Mouse (Mus musculus) neural tube, embryonic 15.5 days (tissue): ENCODE measurements around the gene Eno1. TPM values are rescaled to one million over a fixed set of nuclear protein-coding genes. Genes with fewer than 3 reads are reported as not detected.

Experiments
- ATAC-seq: fragments of 200-750 bp; cut with Nextera tagmentation; 2 replicates; pipeline ENCODE4 v1.8.0; 2017; ENCODE audit warnings: mild to moderate bottlenecking, moderate TSS enrichment, moderate library complexity; ENCODE audit not compliant: low FRiP score
- H3K27ac ChIP-seq: fragments of 300-500 bp; sonication (generic); replicated peaks from 2 replicates; pipeline ENCODE4 v1.5.1; 2015; ENCODE audit warnings: mild to moderate bottlenecking, inconsistent platforms
- H3K27me3 ChIP-seq: fragments of 300-500 bp; sonication (generic); replicated peaks from 2 replicates; pipeline ENCODE4 v1.6.1; 2015; ENCODE audit warnings: inconsistent platforms
- H3K36me3 ChIP-seq: fragments of 300-500 bp; sonication (generic); 2 replicates; pipeline ENCODE4 v1.6.1; 2015; ENCODE audit warnings: inconsistent platforms
- H3K4me1 ChIP-seq: fragments of 300-500 bp; sonication (generic); 2 replicates; pipeline ENCODE4 v1.6.1; 2015; ENCODE audit warnings: inconsistent platforms
- H3K4me2 ChIP-seq: fragments of 300-500 bp; sonication (generic); 2 replicates; pipeline ENCODE4 v1.6.1; 2015; ENCODE audit warnings: inconsistent platforms, mild to moderate bottlenecking, moderate library complexity
- H3K4me3 ChIP-seq: fragments of 300-500 bp; sonication (generic); replicated peaks from 2 replicates; pipeline ENCODE4 v1.5.1; 2015; ENCODE audit warnings: mild to moderate bottlenecking, inconsistent platforms
- H3K9ac ChIP-seq: fragments of 300-500 bp; sonication (generic); replicated peaks from 2 replicates; pipeline ENCODE4 v1.6.1; 2015; ENCODE audit warnings: mild to moderate bottlenecking, inconsistent platforms
- H3K9me3 ChIP-seq: fragments of 300-500 bp; sonication (generic); replicated peaks from 2 replicates; pipeline ENCODE4 v1.6.1; 2016; ENCODE audit warnings: inconsistent platforms
- WGBS: fragments of 180-500 bp; shearing (Covaris S2); methylation state at CpG from one replicate; pipeline ENCODE4 v1.1.7; 2015; ENCODE audit warnings: mixed read lengths; 5-methylcytosine and 5-hydroxymethylcytosine counted together
- polyA plus RNA-seq: library from polyadenylated mRNA; unstranded; fragments of >200 nt; fragmentation: Nextera tagmentation; extraction: Ambion mirVana; gene quantifications from 2 replicates; pipeline ENCODE4 v1.2.1, GENCODE M21; 2015

Eno1 gene
- polyA plus RNA-seq, 1 experiment from 2014 or later = 1,173 TPM

DNA sequence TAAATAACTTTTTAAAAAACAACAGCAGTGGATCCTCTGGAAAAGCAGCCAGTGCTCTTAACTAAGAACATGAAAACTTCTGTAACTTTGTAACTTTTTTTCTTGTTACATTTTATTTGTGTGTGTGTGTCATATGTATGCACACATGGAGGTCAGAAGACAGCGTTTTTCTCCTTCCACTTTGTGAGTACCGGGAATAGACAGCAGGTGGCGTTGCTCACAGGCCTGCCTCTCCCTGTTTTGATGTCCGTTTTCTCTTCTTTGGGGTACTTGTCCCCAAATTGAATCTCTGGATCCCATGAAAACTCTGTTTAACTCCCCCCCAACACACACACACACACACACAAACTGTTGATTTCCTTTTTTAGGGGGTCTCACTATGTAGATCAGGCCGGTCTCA is 22.6 kb upstream of the Eno1 start:
- H3K4me1 ChIP-seq = peaks cover 6% of the 10 kb centered on the region
- no peak for ATAC-seq
- H3K4me2 ChIP-seq = no peak overlapping the region
- H3K36me3 ChIP-seq = no peaks in the 10 kb centered on the region
- no peaks in the 10 kb centered on the region for H3K27me3 ChIP-seq
- H3K4me3 ChIP-seq = no peak overlapping the region
- H3K27ac ChIP-seq = no peak overlapping the region
- no peaks in the 10 kb centered on the region for H3K9me3 ChIP-seq
- H3K9ac ChIP-seq = no peak overlapping the region
- 39% methylated on average over 5 of the region's 5 CpGs for WGBS

DNA sequence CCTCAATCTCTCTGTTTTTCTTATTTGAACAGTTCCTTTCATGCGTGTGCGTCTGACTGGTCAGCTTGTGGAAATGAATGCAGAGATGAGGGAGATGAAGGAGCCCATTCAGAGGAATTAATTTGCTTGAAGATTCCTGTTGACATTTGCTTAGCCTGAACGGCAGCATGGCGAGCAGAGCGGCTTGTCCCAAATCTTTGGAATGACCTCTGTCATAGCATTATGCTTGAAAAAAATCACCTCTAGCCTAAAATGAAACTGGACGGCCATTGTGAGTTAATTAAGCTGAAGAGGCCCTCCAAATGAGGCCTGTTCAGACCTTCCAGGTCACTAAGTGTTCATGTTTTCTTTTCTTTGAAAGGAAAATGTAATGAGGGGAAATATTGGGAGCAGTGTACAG is 20.1 kb upstream of the Eno1 start:
- WGBS = 48% methylated on average over 6 of the region's 6 CpGs
- H3K27me3 ChIP-seq = no peaks in the 10 kb centered on the region
- H3K4me2 ChIP-seq = no peak overlapping the region
- H3K9ac ChIP-seq = no peak overlapping the region
- ATAC-seq = no peak
- H3K27ac ChIP-seq = no peak overlapping the region
- no peaks in the 10 kb centered on the region for H3K36me3 ChIP-seq
- peaks cover 10% of the 10 kb centered on the region for H3K4me1 ChIP-seq
- no peaks in the 10 kb centered on the region for H3K9me3 ChIP-seq
- H3K4me3 ChIP-seq = no peak overlapping the region

DNA sequence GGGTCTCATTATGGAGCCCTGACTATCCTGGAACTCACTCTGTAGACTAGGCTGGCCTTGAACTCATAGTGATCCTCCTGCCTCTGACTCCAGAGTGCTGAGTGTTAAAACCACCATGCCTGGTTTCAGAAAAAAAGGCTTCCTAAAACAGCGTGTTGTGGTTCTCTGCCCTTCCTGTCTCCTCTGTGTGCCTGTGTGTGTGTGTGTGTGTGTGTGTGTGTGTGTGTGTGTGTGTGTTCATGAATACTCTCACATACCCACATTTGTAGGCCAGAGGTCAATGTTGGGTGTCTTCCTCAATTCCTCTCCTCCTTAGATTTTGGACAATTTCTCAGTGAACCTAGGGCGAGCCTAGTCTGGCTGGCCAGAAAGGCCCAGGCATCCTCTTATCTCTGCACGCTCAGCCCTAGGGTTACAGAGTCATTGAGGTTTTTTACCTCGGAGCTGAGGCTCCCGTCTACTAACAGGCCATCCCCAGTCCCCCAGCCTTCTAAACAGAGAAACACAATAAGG is 19.4 kb upstream of the Eno1 start:
- Histone ChIP-seq H3K4me2 (no peak overlapping the region), H3K36me3 (no peaks in the 10 kb centered on the region), H3K27me3 (no peaks in the 10 kb centered on the region), H3K4me3 (no peak overlapping the region), H3K9me3 (no peaks in the 10 kb centered on the region), H3K27ac (no peak overlapping the region), H3K4me1 (peaks cover 10% of the 10 kb centered on the region), H3K9ac (no peak overlapping the region)
- no peak for ATAC-seq
- 77% methylated on average over 5 of the region's 5 CpGs for WGBS

DNA sequence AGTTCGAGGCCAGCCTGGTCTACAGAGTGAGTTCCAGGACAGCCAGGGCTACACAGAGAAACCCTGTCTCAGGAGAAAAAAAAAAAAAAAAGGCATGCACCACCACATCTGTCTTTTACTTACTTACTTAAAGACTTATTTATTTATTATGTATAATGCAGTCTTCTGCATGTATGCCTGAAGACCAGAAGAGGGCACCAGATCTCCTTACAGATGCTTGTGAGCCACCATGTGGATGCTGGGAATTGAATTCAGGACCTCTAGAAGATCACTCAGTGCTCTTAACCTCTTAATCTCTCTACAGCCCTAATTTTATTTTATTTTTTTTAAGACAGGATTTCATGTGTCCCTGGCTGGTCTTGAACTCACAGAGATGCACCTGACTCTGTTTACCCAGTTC is 18.6 kb upstream of the Eno1 start:
- H3K9ac ChIP-seq = no peak overlapping the region
- no peak for ATAC-seq
- peaks cover 6% of the 10 kb centered on the region; the same call in 1 of the 2 replicates for H3K4me1 ChIP-seq
- no peak overlapping the region for H3K27ac ChIP-seq
- no peak overlapping the region for H3K4me3 ChIP-seq
- WGBS = 89% methylated on average over 1 of the region's 1 CpGs
- no peaks in the 10 kb centered on the region for H3K9me3 ChIP-seq
- H3K27me3 ChIP-seq = no peaks in the 10 kb centered on the region
- no peaks in the 10 kb centered on the region for H3K36me3 ChIP-seq
- H3K4me2 ChIP-seq = no peak overlapping the region

DNA sequence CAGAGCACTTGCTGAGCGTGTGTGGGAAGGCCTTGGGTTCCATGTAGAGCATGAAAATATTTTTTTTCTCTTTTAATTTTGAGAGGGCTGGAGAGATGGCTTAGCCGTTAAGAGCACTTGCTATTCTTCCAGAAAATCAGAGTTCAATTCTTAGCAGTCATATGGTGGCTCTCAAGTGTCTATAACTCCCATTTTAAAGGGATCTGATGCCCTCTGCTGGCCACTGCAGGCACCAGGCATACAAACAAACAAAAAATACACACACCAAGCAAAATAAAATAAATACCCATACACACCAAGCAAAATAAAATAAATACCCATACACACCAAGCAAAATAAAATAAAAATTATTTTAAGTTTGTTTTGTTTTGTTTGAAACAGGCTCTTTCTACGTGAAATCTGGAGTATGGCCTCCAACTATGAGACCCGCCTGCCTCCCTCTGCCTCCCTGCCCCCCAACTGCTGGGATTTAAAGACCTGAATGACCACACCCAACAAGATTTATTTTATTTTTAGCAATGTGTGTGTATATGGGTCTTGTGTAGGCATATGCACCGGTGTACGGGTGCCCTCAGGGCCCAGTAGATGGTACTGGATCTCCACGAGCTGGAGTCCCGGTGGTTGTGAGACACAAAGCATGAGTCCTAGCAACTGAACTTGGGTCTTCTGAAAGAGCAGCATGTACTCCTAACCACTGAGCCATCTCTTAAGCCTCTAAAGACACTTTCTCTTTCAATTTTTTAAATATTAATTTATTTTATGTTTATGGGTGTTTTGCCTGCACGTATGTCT is 16.8 kb upstream of the Eno1 start:
- no peaks in the 10 kb centered on the region for H3K9me3 ChIP-seq
- H3K27ac ChIP-seq = no peak overlapping the region
- H3K27me3 ChIP-seq = no peaks in the 10 kb centered on the region
- H3K4me1 ChIP-seq = peaks cover 4% of the 10 kb centered on the region; the same call in 1 of the 2 replicates
- peak; percentile 57; the same call in 1 of the 2 replicates for ATAC-seq
- no peaks in the 10 kb centered on the region for H3K36me3 ChIP-seq
- no peak overlapping the region for H3K4me2 ChIP-seq
- H3K4me3 ChIP-seq = no peak overlapping the region
- 73% methylated on average over 9 of the region's 9 CpGs for WGBS
- no peak overlapping the region for H3K9ac ChIP-seq

DNA sequence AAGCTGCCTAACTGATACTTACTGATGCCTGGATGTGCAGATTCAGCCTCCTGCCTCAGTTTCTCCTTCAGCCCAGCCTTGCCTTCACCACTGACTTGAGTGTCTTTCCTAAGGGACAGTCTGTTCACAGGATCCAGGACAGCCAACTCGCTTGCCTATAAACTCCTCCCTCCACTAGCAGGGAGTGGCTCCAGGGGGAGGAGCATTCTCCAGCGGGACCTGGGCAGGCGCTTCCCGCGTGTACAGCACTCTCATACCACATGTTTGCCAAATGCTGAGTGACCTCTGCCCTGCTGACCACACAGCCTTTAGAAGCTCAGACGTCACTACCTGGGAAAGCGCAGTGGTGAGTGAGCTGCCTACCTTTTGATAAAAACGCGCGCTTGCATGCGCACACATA is 15.9 kb upstream of the Eno1 start:
- H3K27me3 ChIP-seq = no peaks in the 10 kb centered on the region
- H3K4me2 ChIP-seq = 0 out of 2 replicates have a peak overlapping the region, but pooled peaks have one; percentile 13
- H3K4me3 ChIP-seq = no peak overlapping the region
- no peaks in the 10 kb centered on the region for H3K9me3 ChIP-seq
- 31% methylated on average over 11 of the region's 11 CpGs for WGBS
- H3K9ac ChIP-seq = no peak overlapping the region
- ATAC-seq = no peak
- H3K36me3 ChIP-seq = no peaks in the 10 kb centered on the region
- H3K27ac ChIP-seq = no peak overlapping the region
- peaks cover 5% of the 10 kb centered on the region; the same call in 1 of the 2 replicates for H3K4me1 ChIP-seq

DNA sequence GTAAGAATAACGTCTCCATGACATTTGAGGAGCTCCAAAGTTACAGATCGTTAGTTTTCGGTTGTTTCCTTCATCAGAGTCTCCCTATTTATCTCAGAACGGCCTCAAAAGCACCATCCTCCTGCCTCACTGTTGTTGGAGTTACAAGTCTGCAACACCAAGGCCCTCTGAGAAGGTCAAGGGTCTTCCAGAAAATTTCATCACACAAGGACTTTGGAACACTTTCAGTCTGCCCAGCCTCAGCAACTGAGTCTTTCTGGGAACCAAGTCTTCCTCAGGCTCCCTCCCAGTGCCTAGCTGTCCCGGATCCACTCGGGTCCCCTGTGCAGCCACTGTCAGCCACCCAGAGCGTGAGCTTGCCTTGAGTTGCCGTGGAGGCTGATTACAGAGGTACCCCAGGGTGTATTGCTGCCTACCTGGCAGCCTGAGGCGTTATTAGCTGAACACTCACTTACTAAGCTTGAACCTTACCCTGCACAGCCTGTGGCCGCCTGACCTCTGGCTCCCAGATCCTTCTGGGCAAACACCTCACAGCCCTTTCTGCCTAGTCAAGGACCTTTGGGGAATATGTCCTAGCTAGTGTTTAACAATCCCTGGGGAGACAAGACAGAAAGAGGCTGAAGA is 15.4 kb upstream of the Eno1 start:
- 48% methylated on average over 10 of the region's 10 CpGs for WGBS
- no peak overlapping the region for H3K4me3 ChIP-seq

DNA sequence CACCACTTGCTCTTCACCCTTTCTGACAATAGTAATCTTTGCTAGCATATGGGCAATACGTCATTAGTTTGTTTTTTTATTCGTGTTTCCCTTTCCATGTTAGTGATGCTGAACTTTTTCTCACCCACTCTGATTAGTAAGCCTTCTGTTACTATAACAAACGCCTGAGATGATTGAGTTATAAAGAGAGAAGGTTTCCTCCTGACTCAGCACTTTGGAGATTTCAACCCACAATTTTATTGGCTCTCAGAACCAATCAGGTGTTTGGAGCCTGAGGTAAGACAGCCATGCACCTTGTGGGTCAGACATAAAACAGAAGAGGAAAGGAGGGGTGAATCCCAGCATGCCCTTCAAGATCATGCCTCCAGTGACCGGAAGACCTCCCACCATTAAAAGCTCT is 12.7 kb upstream of the Eno1 start:
- no peaks in the 10 kb centered on the region for H3K9me3 ChIP-seq
- no peak overlapping the region for H3K27ac ChIP-seq
- peaks cover 18% of the 10 kb centered on the region; the same call in 1 of the 2 replicates for H3K4me1 ChIP-seq
- no peaks in the 10 kb centered on the region for H3K27me3 ChIP-seq
- no peak overlapping the region for H3K4me2 ChIP-seq
- no peak for ATAC-seq
- no peaks in the 10 kb centered on the region for H3K36me3 ChIP-seq
- H3K4me3 ChIP-seq = no peak overlapping the region
- WGBS = 94% methylated on average over 4 of the region's 4 CpGs
- H3K9ac ChIP-seq = no peak overlapping the region

More for the DNA sequence above, 15.4 kb upstream of the Eno1 start:
- peaks cover 5% of the 10 kb centered on the region; the same call in 1 of the 2 replicates for H3K4me1 ChIP-seq
- H3K9ac ChIP-seq = no peak overlapping the region
- 0 out of 2 replicates have a peak overlapping the region, but pooled peaks have one; percentile 13 for H3K4me2 ChIP-seq
- H3K36me3 ChIP-seq = no peaks in the 10 kb centered on the region
- H3K9me3 ChIP-seq = no peaks in the 10 kb centered on the region
- no peak overlapping the region for H3K27ac ChIP-seq
- ATAC-seq = no peak
- no peaks in the 10 kb centered on the region for H3K27me3 ChIP-seq

DNA sequence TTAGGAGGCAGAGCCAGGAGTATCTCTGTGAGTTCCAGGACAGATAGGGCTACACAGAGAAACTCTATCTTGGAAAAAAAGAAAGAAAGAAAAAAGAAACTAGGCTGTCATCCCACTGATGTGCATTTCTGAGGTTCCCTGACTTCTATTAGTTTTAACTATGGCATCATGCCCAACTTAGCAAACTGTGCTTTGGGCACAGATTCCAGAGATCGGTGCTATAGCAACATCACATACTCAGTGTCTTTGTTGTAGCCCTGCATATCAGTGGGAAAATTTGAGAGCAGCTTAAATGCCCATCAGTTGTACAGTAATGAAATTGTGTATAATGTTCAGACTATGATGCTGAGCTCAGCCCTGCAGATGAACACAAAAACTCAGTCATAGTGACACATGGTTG is 10.8 kb upstream of the Eno1 start:
- Histone ChIP-seq H3K9ac (no peak overlapping the region), H3K9me3 (no peaks in the 10 kb centered on the region), H3K27ac (peak overlapping the region; percentile 48; the same call in 1 of the 2 replicates), H3K27me3 (no peaks in the 10 kb centered on the region), H3K4me2 (no peak overlapping the region), H3K4me1 (peaks cover 21% of the 10 kb centered on the region; the same call in 1 of the 2 replicates), H3K4me3 (no peak overlapping the region), H3K36me3 (no peaks in the 10 kb centered on the region)
- WGBS = 81% methylated on average over 1 of the region's 1 CpGs
- ATAC-seq = no peak

DNA sequence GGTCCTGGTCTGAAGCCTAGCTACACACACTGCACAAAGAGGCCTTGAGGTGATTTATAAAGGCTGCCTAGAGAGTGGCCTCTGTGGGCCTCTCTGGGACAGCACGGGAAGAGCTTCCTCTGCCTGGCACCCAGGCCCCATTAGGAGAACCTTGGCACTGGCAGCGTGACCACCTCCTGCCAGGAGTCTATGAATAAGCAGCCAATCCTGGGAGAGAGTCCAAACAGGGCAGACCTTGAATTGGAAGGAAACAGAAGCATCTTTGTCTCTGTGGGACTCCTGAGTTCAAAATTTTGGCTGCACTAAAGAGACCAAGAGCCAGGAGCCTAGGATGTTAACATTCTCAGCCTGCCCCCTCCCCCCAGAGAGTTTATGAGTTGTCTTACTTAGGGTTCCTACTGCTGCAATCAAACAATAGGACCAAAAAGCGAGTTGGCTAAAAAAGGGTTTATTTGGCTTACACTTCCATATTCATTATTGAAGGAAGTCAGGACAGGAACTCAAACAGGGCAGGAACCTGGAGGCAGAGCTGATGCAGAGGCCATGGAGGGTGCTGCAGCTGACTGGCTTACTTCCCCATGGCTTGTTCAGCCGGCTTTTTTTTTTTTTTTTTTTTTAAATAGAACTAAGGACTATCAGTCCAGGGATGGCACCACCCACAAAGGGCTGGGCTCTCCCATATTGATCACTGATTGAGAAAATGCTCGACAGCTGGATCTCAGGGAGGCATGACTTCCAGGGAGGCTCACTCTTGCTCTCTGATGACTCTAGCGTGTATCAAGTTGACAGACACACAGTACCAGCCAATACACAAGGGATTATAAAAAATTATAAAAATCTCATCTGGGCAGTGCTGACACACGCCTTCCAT is 9.5 kb upstream of the Eno1 start:
- 42% methylated on average over 6 of the region's 7 CpGs for WGBS
- ATAC-seq = peak; percentile 91
- Histone ChIP-seq H3K36me3 (no peaks in the 10 kb centered on the region), H3K4me1 (peaks cover 31% of the 10 kb centered on the region), H3K27ac (peak overlapping the region; percentile 48), H3K9me3 (no peaks in the 10 kb centered on the region), H3K4me3 (no peak overlapping the region), H3K27me3 (no peaks in the 10 kb centered on the region), H3K9ac (no peak overlapping the region), H3K4me2 (no peak overlapping the region)

DNA sequence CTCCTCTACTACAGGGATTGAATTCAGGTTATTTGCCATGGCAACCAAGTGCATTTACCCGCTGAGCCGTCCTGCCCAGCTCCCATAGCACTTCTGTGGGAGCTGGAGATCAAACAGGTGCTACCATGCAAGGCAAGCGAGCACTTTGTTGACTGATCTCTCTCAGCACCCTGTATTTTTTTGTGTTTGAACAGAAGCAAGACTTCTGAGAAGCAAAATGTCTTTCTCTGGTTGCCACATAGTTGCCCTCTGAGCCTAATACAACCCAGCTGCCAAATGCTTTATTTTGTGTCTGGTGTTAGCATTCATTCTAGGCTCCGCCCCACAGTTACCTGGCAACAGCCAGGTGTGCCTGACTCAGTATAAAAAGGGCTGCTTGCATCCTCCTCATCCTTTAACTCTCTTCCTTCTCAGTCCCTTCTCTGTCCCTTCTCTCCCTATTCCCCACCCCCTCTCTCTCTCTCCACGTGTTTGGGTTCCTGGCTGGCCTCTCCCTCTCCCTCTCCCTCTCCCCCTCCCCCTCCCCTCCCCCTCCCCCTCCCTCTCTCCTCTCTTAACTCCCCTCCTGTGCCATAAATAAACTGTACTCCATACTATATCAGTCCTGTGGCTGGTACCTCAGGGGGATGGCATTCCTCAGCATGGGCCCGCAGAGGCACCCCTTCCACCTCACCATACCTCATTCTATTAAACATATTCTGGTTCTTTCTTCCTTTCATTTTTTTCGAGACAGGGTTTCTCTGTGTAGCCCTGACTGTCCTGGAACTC is 7.8 kb upstream of the Eno1 start:
- no peak for ATAC-seq
- no peaks in the 10 kb centered on the region for H3K36me3 ChIP-seq
- H3K4me3 ChIP-seq = no peak overlapping the region
- H3K9ac ChIP-seq = no peak overlapping the region
- H3K9me3 ChIP-seq = no peaks in the 10 kb centered on the region
- H3K27ac ChIP-seq = no peak overlapping the region
- no peaks in the 10 kb centered on the region for H3K27me3 ChIP-seq
- no peak overlapping the region for H3K4me2 ChIP-seq
- peaks cover 33% of the 10 kb centered on the region for H3K4me1 ChIP-seq
- WGBS = 51% methylated on average over 7 of the region's 7 CpGs
